Mouse (Mus musculus) bone marrow, adult 2 months (tissue): ENCODE results near the gene Wasf2.

Source experiments
- CTCF ChIP-seq: fragments of 200-500 bp; IDR thresholded peaks from 2 replicates; pipeline ENCODE4 v1.5.1; 2011; ENCODE audit warnings: low read length, control low read depth; ENCODE audit not compliant: control insufficient read depth, insufficient read depth
- POLR2A ChIP-seq: fragments of 200-500 bp; IDR thresholded peaks from 2 replicates; pipeline ENCODE4 v1.6.1; 2011; ENCODE audit warnings: low read depth, mild to moderate bottlenecking, control low read depth, low read length, borderline replicate concordance; ENCODE audit not compliant: control insufficient read depth

- no peak for TF ChIP-seq POLR2A
- TF ChIP-seq CTCF = no peak
Measured at GRCm38 (mm10) chr4:133127894-133128293, 2.4 kb upstream of the Wasf2 start.
